Mouse (Mus musculus) splenic B cell, adult 2 months (primary cell): ENCODE measurements around the gene Tpcn2.

Experiments used
- DNase-seq: peaks from one replicate; pipeline ENCODE4 v3.0.0-alpha.2; 2011; ENCODE audit warnings: low read depth, low spot score
- H3K27me3 ChIP-seq: 2 replicates; pipeline ENCODE4 v1.6.1; 2012; ENCODE audit warnings: mild to moderate bottlenecking, low read length, moderate library complexity, mixed read lengths; ENCODE audit not compliant: control insufficient read depth, poor library complexity, insufficient read depth, severe bottlenecking
- H3K36me3 ChIP-seq: 2 replicates; pipeline ENCODE4 v1.6.1; 2012; ENCODE audit warnings: mild to moderate bottlenecking, low read length, moderate library complexity, mixed read lengths; ENCODE audit not compliant: control insufficient read depth, poor library complexity, insufficient read depth, severe bottlenecking

The Tpcn2 gene

GRCm38 (mm10) chr7:145304153-145304552 lies 20.3 kb upstream of the Tpcn2 start:
- DNase-seq = no peak
- H3K36me3 ChIP-seq = no peaks in the 10 kb centered on the region
- no peaks in the 10 kb centered on the region for H3K27me3 ChIP-seq

DNA sequence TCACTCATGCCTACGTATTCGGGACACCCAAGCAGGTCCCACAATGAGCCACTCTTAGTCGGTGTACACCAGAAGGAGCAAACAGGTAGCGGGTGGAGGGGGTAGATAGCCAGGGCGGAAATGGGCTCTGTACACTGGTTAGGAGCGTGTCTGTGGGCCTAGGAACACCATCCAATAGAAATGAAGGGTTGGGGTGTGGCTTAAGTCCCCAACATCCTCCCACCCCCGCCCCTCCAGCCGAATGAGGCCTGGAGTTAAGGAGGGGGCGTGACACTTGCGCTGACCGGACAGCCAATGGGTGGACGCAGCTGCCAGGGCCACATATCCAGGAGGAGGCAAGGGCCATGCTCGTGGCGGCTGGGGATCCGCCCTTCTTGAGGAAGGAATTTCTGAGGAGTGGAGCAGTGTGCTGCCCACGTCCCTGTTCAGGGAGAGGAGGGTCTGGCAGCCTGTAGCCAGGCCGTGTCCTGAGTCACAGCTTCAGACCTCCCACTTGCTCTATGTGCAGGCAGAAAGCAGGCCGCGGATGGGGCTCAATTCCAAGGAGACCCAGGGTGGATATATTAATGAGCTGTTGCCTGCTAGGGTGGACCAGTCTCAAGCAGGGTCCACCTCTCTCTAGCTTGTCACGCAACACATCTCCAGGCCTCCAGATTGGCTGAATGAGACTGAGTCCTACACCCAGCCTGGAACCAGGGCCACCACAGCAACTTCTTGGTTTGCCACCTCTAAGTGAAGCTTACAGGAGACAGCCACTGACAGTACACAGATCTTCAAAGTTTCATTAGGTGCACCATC lies 18.9 kb upstream of the Tpcn2 start:
- Histone ChIP-seq H3K36me3 (no peaks in the 10 kb centered on the region), H3K27me3 (no peaks in the 10 kb centered on the region)
- no peak for DNase-seq

DNA sequence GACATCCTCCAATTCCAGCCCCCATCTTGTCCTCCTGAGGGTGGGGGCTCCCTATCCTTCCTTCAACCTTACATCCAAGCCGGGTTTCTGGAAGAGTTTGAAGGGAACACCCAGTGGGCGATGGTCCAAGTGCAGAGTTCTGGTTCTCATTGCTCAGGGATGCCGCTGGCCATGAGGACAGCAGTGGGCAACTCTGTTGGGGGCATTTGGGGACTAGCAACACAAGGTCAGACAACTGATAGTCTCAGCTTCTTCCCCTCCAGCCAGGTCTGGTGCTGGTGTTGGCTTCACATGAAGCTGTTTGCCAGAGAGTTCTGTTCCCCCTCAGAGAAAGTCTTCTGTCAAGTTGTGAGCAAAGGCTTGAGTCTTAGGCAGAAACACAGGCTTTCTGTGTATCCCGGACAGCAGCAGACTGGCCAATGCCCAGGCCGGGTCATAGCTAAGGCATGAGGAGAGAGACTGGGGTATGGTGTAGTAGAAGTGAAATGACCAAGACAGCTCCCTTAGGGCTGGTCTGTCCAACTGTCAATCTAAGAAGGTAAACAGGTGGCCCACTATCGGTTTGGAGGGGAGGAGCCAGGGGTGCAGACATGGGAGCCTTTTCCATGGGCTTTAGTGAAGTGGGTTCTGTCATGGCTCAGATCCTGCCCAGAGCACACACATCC lies 17.7 kb upstream of the Tpcn2 start:
- Histone ChIP-seq H3K36me3 (no peaks in the 10 kb centered on the region), H3K27me3 (no peaks in the 10 kb centered on the region)
- DNase-seq = no peak

- Histone ChIP-seq H3K36me3 (no peaks in the 10 kb centered on the region), H3K27me3 (no peaks in the 10 kb centered on the region)
- DNase-seq = no peak
Observed at GRCm38 (mm10) chr7:145301008-145301340, 17.2 kb upstream of the Tpcn2 start.

GRCm38 (mm10) chr7:145300321-145301007 lies 16.7 kb upstream of the Tpcn2 start, which contains the start of gene Mrgprf:
Gene Mrgprf (plus strand): TSS chr7:145300828.
- no peaks in the 10 kb centered on the region for H3K27me3 ChIP-seq

GRCm38 (mm10) chr7:145299562-145300320 lies 15.9 kb upstream of the Tpcn2 start:
- no peaks in the 10 kb centered on the region for H3K27me3 ChIP-seq
- no peaks in the 10 kb centered on the region for H3K36me3 ChIP-seq
- no peak for DNase-seq

More at GRCm38 (mm10) chr7:145300321-145301007, 16.7 kb upstream of the Tpcn2 start, which contains the start of gene Mrgprf:
- DNase-seq = no peak
- H3K36me3 ChIP-seq = no peaks in the 10 kb centered on the region

GRCm38 (mm10) chr7:145298666-145299490 lies 15.1 kb upstream of the Tpcn2 start:
- no peak for DNase-seq
- H3K27me3 ChIP-seq = no peaks in the 10 kb centered on the region

GRCm38 (mm10) chr7:145293859-145294258 lies 10.0 kb upstream of the Tpcn2 start:
- H3K36me3 ChIP-seq = no peaks in the 10 kb centered on the region
- DNase-seq = no peak

More at GRCm38 (mm10) chr7:145298666-145299490, 15.1 kb upstream of the Tpcn2 start:
- H3K36me3 ChIP-seq = no peaks in the 10 kb centered on the region

DNA sequence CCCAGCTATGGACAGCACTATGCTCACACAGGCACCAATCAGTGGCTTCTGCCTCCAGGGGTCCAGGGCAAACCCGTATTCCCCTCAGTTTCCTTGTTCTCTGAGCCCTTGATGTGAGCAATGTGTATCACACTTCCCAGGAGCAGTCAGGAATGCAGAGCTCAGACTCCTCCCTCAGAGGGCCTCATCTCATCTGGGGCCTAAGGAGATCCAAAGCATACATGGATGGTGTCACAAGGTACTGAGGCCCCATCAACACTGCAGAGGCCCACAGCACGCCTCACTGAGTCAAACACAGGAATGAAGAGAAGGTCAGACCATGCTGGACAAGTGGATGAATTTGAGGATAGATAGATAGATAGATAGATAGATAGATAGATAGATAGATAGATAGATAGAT lies 8.9 kb upstream of the Tpcn2 start:
- no peaks in the 10 kb centered on the region for H3K36me3 ChIP-seq
- no peaks in the 10 kb centered on the region for H3K27me3 ChIP-seq
- DNase-seq = no peak

More at GRCm38 (mm10) chr7:145293859-145294258, 10.0 kb upstream of the Tpcn2 start:
- no peaks in the 10 kb centered on the region for H3K27me3 ChIP-seq

DNA sequence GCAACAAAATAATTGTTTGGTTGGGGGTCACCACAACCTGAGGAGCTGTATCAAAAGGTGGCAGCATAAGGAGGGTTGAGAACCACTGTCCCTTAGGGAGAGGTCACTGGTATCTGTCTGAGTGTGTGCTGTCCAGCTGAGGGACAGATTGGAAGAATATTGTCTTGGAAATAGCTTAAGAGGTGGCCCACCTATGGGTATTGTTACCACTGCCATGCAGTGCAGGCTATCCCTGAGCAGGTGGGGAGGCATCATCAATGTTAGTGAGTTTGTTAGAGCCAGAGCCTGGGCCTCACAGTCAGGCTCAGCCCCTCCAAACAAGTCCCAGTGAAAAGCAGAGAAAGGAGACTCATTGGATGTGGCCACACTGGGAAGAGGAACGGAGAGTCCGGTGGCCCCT lies 8.0 kb upstream of the Tpcn2 start:
- H3K36me3 ChIP-seq = no peaks in the 10 kb centered on the region
- no peak for DNase-seq
- H3K27me3 ChIP-seq = no peaks in the 10 kb centered on the region

GRCm38 (mm10) chr7:145289302-145289701 lies 5.5 kb upstream of the Tpcn2 start:
- DNase-seq = no peak
- no peaks in the 10 kb centered on the region for H3K36me3 ChIP-seq
- H3K27me3 ChIP-seq = no peaks in the 10 kb centered on the region

- no peaks in the 10 kb centered on the region for H3K27me3 ChIP-seq
- no peaks in the 10 kb centered on the region for H3K36me3 ChIP-seq
- no peak for DNase-seq
Observed at GRCm38 (mm10) chr7:145287410-145287809, 3.6 kb upstream of the Tpcn2 start.

- no peak for DNase-seq
- Histone ChIP-seq H3K27me3 (no peaks in the 10 kb centered on the region), H3K36me3 (no peaks in the 10 kb centered on the region)
Observed at GRCm38 (mm10) chr7:145285476-145285875, 1.7 kb upstream of the Tpcn2 start.

DNA sequence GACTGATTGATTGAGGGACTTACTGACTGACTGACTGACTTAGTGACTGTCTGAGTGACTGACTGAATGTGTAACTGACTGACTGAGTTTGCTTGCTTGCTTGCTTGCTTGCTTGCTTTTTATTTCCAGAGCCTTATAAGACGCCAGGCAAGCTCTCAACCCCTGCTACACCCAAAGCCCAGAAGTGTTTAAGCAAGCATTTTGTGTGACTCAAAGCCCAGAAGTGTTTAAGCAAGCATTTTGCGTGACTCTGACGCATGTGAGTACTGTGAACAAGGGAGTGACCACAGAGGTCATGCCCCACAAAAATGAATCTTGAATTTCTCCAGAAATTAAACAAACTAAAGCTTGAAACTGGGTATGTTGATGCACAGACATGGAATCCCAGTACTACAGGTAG lies 482 bp upstream of the Tpcn2 start:
- DNase-seq = no peak
- H3K36me3 ChIP-seq = no peaks in the 10 kb centered on the region; the same call in 1 of the 2 replicates

More for the DNA sequence above, 482 bp upstream of the Tpcn2 start:
- H3K27me3 ChIP-seq = no peaks in the 10 kb centered on the region
